Mouse (Mus musculus) 3T3-L1 (cell line): ENCODE measurements at regions not wholly inside any gene's neighbourhood (a gene's known extent, or its start where the extent isn't known, plus 50 kb on each side); places are given as distances from the start of the nearest gene placed in this dataset.
"Not testable (repeated sequence)": the region's sequence is repeated elsewhere in the genome, so short reads cannot be mapped to it uniquely, and the experiment has no call there.

ENCODE experiments used
- DNase-seq: peaks from one replicate; pipeline ENCODE4 v3.0.0-alpha.2; 2015; ENCODE audit warnings: low read depth, low spot score

DNA sequence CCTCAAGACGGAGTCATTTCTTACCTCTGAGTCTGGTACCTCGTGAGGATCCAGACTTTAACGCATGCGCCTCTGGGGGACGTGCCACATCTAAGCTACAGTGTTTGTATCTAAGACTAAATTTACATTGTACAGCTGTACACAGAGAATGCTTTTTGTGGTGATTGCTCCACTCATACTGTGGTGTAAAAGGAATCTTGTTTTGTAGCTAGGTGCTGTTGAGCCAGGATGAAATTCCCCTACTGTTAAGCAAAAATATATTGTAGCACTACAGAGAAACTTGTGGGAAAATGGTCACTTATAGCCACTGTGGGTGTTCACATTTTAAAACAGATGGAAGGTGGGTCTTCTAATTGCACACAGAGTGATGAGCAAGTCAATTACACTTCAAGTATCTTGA is 99.1 kb downstream of the Gpr63 start:
- DNase-seq, result no peak

DNA sequence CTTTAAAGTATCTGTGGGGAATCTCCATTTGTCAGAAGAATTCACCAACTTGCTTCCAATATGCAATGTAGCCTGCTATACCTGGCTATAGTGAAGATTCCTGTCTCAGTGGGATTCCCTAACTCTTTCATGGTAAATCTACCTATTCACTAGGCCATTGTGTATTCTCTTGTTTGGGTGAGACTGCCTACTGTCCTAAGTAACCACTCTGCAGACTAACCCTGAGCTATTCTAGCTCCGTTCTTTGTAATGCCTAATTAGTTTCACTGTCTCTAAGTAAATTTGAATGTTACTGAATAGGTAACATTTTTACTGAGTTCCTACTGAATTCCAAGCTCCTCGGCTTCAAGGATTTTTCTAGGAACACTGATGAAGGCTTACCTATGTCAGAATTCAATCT is 126.5 kb downstream of the Gpr63 start:
- not testable (repeated sequence) for DNase-seq

DNA sequence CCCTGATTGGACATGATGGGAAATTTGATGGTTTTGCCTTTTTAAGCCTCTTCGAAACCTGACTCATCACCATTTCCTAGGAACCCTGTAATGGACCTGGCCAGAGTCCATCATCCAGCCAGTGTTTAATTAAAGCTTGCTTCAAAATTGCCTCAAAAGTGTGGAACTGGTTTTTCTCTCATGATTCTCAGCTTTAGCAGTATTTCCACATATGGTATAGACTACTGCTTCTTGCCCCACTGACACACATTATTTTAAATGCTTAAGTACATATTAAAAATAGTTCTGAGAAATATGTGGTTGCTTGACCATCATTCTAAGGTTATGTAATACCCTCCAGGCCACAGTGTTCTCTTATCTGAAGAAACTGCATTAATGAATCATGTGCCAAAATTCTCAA is 135.3 kb downstream of the Gpr63 start:
- DNase-seq, result peak; percentile 11

DNA sequence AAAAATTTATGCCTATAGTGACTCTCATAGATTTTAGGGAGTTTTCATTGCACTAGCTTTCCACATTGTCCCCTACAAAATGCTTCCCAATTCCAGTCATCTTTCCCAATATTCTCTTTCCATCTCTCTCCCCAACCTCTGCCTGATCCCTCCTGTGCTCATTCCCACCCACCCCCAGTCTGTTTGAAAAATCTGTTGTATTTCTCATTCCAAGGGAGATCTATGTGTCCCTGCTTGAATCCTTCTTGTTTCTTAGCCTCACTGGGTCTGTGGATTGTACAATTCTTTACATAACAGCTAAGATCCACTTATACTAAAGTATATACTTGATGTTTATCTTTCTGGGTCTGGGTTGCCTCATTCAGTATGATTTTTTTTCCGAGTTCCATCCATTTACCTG is 101.4 kb downstream of the Fhl5 start:
- DNase-seq, result no peak
